Mouse (Mus musculus): ENCODE measurements around the gene Dis3l2.

DNA sequence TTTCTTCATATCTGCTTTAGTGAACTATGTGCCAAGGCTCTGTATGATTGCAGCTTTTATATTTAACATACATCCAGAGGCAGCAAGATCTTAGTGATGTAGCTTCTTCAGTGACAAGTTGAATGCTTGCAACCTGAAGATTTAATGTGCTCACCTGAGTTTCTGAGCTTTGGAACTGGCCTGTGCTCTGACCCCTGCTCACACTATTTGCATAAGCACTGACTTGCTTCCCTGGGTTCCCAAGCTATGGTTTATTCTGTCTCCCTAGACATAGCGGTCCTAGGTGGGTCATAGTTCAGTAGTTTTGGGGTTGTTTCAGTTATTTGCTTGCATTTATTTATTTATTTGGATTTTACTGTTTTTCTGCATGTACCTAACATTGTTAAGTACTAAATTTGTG, 14.6 kb downstream of the Dis3l2 start:
- TF ChIP-seq GATA1 (IDR thresholded peaks at IDR 0.05; ENCODE audit: low read length) (no peak), TAL1 (IDR thresholded peaks at IDR 0.05; ENCODE audit: low read length) (no peak)
